Mouse (Mus musculus) midbrain, postnatal 0 days (tissue): ENCODE data around the gene Nubp1. TPM values are rescaled to one million over a fixed set of nuclear protein-coding genes. Genes with fewer than 3 reads are reported as not detected.

Experiments used
- ATAC-seq: fragments of 200-750 bp; cut with Nextera tagmentation; 2 replicates; pipeline ENCODE4 v1.8.0; 2017; ENCODE audit warnings: moderate number of reproducible peaks, mild to moderate bottlenecking, moderate TSS enrichment, moderate library complexity; ENCODE audit not compliant: low FRiP score
- DNase-seq: peaks from one replicate; pipeline ENCODE4 v3.0.0-alpha.2; 2015; ENCODE audit warnings: low spot score
- H3K27ac ChIP-seq: fragments of 300-500 bp; sonication (generic); 2 replicates; pipeline ENCODE4 v1.5.1; 2014; ENCODE audit warnings: low read depth, mild to moderate bottlenecking, low read length, mixed read lengths
- H3K27me3 ChIP-seq: fragments of 300-500 bp; sonication (generic); 2 replicates; pipeline ENCODE4 v1.6.1; 2014; ENCODE audit warnings: low read length, control low read depth, mixed read lengths; ENCODE audit not compliant: insufficient read depth
- H3K36me3 ChIP-seq: fragments of 300-500 bp; sonication (generic); 2 replicates; pipeline ENCODE4 v1.6.1; 2014; ENCODE audit warnings: low read length, control low read depth, mixed read lengths; ENCODE audit not compliant: insufficient read depth
- H3K4me1 ChIP-seq: fragments of 300-500 bp; sonication (generic); 2 replicates; pipeline ENCODE4 v1.6.1; 2014; ENCODE audit warnings: mild to moderate bottlenecking, control low read depth, antibody characterized with exemption, low read length, mixed read lengths; ENCODE audit not compliant: insufficient read depth
- H3K4me2 ChIP-seq: fragments of 300-500 bp; sonication (generic); 2 replicates; pipeline ENCODE4 v1.6.1; 2014; ENCODE audit warnings: low read depth, mild to moderate bottlenecking, low read length, mixed read lengths; ENCODE audit not compliant: poor library complexity, severe bottlenecking
- H3K4me3 ChIP-seq: fragments of 300-500 bp; sonication (generic); 2 replicates; pipeline ENCODE4 v1.5.1; 2014; ENCODE audit warnings: low read depth, mild to moderate bottlenecking, low read length, moderate library complexity
- H3K9ac ChIP-seq: fragments of 300-500 bp; sonication (generic); replicated peaks from 2 replicates; pipeline ENCODE4 v1.6.1; 2014; ENCODE audit warnings: mild to moderate bottlenecking, low read length, moderate library complexity, mixed read lengths; ENCODE audit not compliant: poor library complexity, severe bottlenecking
- H3K9me3 ChIP-seq: fragments of 300-500 bp; sonication (generic); 2 replicates; pipeline ENCODE4 v1.6.1; 2016; ENCODE audit warnings: low read length, control low read depth
- CTCF ChIP-seq: IDR thresholded peaks from 2 replicates; pipeline ENCODE4 v1.5.1; 2016; ENCODE audit warnings: antibody characterized with exemption, mild to moderate bottlenecking
- WGBS: fragments of 180-500 bp; shearing (Covaris S2); extraction: QIAGEN DNeasy Blood & Tissue Kit; methylation state at CpG from one replicate; pipeline ENCODE4 v1.1.7; 2014; 5-methylcytosine and 5-hydroxymethylcytosine counted together
- polyA plus RNA-seq: library from polyadenylated mRNA; unstranded; fragments of >200 nt; fragmentation: Nextera tagmentation; extraction: Ambion mirVana; gene quantifications from 2 replicates; pipeline ENCODE4 v1.2.1, GENCODE M21; 2015
- total RNA-seq: library from RNA; depleted of rRNA; stranded (reverse); fragments of >200 nt; gene quantifications from 2 replicates; pipeline ENCODE4 v1.2.3, GENCODE M21; 2014

Gene Nubp1
- total and polyA plus RNA-seq, 2 experiments from 2014 or later = 33.0 to 36.1 TPM

DNA sequence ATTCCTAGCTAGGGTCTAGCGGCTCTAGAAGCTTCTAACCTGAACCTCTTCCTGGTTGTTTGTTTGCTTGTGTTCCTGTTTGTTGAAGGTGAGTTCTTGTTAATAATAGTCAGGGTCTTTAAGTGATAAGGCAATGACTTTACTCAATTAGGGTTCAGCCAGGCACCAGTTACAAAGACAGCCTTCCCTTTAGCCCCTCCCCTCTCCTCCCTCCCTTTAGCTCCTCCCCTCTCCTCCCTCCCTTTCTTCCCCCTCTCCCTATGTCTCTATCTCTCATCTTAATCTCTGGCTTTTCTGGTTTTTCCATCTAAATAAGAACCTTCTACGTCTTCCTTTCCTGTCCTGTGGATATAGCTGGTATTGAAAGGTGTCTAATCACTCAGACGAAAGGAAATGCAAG, 27.2 kb upstream of the Nubp1 start:
- no peak overlapping the region for H3K4me2 ChIP-seq
- ATAC-seq = no peak
- no peaks in the 10 kb centered on the region for H3K4me1 ChIP-seq
- no peaks in the 10 kb centered on the region for H3K27me3 ChIP-seq
- H3K9me3 ChIP-seq = no peaks in the 10 kb centered on the region
- no peaks in the 10 kb centered on the region for H3K36me3 ChIP-seq
- no peak overlapping the region for H3K4me3 ChIP-seq
- no peak for TF ChIP-seq CTCF
- no peak overlapping the region for H3K9ac ChIP-seq
- no peak overlapping the region for H3K27ac ChIP-seq
- DNase-seq = no peak
- 78% methylated on average over 3 of the region's 3 CpGs for WGBS

DNA sequence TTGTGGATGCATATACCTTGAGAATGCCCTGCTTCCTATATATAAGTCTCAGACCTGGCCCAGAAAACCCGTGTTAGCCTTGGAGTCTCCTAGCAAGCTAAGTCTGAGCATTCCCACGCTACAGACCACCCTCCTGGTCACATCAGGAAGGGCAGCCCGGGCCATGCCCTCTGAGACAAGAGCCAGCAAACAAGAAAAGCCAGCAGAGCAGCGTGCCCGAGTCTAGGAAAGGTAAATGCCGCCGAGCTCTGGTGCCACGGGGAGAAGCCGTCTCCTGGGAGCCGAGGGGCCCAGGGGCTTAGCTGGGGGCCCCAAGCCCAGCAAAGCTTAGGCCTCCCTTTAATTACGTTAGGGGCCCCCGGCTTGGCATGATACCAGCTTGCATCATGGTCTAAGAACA, 26.5 kb upstream of the Nubp1 start:
- Histone ChIP-seq H3K9ac (no peak overlapping the region), H3K27me3 (no peaks in the 10 kb centered on the region), H3K4me3 (no peak overlapping the region), H3K4me2 (no peak overlapping the region), H3K36me3 (no peaks in the 10 kb centered on the region), H3K4me1 (no peaks in the 10 kb centered on the region), H3K9me3 (no peaks in the 10 kb centered on the region), H3K27ac (no peak overlapping the region)
- TF ChIP-seq CTCF = no peak
- WGBS = 81% methylated on average over 12 of the region's 12 CpGs
- ATAC-seq = no peak
- DNase-seq = no peak

DNA sequence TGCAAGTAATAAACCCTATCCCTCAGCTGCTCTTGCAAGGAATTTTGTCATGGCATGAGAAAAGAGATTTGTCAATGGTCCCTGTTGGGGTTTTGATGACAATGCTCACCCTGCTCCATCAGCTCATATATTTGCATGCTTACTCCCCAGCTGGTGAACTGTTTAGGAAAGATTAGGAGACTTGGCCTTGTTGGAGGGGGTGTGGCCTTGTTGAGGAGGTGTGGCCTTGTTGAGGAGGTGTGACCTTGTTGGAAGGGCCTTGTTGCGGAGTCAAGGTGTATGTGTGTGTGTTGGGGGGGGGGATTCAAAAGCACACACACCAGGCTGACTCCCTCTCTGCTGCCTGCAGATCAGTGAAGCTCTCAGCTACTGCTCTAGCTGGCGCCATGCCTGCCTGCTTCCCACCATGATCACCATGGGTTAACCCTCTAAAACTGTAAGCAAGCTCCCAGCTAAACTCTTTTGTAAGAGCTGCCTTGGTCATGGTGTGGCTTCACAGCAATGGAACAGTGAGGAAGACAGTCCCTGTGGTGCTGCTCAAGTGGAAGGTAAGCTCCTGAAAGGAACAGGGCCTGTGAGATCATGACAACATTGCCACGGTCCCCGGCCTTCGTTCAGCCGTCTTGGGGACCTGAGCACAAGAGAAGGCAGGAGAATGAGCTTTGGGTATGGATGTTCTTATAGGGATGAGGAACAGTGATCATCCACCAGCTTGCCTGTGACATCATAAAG, 22.9 kb upstream of the Nubp1 start:
- WGBS = 87% methylated on average over 6 of the region's 6 CpGs
- Histone ChIP-seq H3K4me3 (no peak overlapping the region), H3K9me3 (no peaks in the 10 kb centered on the region), H3K4me1 (no peaks in the 10 kb centered on the region), H3K27ac (no peak overlapping the region), H3K27me3 (no peaks in the 10 kb centered on the region), H3K9ac (no peak overlapping the region), H3K4me2 (no peak overlapping the region), H3K36me3 (no peaks in the 10 kb centered on the region)
- ATAC-seq (no peak), DNase-seq (no peak)
- TF ChIP-seq CTCF = no peak

DNA sequence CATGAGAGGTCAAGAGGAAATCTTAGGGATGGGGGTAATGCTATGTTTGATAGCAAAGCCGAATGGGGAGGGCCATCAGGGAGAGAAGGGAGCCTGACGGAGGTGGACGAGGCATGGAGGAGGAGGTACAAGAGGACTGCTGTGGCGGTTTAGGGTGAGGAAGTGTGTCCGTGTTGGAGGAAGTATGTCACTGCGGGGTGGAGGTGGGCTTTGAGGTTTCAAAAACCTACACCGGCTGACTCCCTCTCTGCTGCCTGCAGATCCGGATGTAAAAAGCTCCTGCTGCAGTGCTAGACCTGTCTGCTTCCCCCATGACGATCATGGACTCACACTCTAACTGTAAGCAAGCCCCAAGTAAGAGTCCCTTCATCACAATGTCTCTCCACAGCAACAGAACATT, 19.2 kb upstream of the Nubp1 start:
- no peak for ATAC-seq
- no peaks in the 10 kb centered on the region for H3K4me1 ChIP-seq
- no peaks in the 10 kb centered on the region for H3K9me3 ChIP-seq
- DNase-seq = no peak
- H3K27ac ChIP-seq = no peak overlapping the region
- H3K27me3 ChIP-seq = no peaks in the 10 kb centered on the region
- H3K36me3 ChIP-seq = no peaks in the 10 kb centered on the region
- H3K4me2 ChIP-seq = no peak overlapping the region
- WGBS = 91% methylated on average over 9 of the region's 9 CpGs
- H3K4me3 ChIP-seq = no peak overlapping the region
- H3K9ac ChIP-seq = no peak overlapping the region
- TF ChIP-seq CTCF = no peak

DNA sequence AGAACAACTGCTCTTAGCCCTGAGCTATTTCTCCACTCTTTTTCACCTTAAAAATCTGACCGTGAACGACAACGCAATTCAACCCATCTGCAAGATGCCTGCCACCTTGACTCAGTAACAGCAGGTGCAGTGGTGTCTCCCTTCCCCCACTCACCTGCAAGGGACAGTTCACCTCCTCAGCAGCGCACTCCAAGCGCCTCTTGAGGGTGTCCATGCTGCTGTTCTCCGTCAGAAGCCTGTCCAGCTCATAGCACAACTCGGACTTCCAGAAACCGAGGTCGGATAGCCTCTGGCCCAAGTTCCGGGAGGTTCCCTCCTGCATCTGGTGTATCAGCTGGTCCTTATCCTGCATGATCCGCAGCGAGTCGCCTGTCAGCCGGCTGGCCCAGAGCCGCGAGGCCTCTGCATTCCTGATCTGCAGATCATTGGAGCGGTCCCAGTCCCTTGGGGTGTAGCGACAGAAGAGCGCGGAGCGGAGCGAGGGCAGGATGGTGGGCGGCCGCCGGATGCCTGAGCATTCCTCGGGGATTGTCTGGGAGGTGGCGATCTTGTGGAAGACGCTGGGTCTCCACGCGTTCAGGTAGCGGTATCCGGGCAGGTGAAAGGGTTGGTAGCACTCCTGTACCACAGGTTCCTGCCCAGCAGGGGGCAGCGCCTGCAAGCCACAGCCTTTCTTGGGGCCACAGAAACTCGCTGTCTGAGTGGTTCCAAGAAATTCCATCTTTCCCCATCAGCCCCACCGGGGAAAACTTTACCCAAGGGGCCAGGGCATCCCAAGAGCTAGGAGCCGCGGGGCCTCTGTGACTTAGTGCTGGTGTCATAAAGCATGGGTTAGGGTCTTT, 16.8 kb upstream of the Nubp1 start, which contains the start of gene Tekt5:
Gene Tekt5, minus strand, starts transcription at position 792 of the 842 bp plus-strand sequence.
- Histone ChIP-seq H3K9ac (peak within 1 kb of the TSS; percentile 63), H3K27ac (no peak within 1 kb of the TSS), H3K4me3 (peak within 1 kb of the TSS; percentile 43), H3K4me2 (peak within 1 kb of the TSS; percentile 66), H3K36me3 (no peaks in the 10 kb centered on the region), H3K9me3 (no peaks in the 10 kb centered on the region), H3K4me1 (no peaks in the 10 kb centered on the region), H3K27me3 (no peaks in the 10 kb centered on the region)
- DNase-seq = peak; percentile 67
- peak; percentile 60 for ATAC-seq
- TF ChIP-seq CTCF = peak; percentile 72
- 7% methylated on average over 36 of the region's 37 CpGs for WGBS

DNA sequence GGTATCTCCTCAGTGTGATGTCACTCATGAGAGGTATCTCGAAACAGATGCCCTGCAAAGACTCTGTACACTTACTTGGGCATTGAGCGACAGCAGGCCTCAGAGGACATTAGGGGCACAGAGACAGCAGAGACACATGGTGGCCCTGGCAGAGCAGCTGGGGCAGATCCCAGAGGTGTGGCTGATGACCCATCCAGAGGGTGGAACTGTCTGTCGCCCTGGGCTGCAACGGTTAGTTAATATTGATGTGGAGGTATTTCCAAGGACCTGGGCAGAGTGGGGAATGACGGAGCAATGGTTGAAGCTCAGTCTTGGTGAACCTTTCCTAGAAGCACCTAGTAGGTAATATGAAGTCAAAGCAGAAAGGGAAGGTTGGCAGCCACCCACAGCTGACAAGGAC, 13.0 kb upstream of the Nubp1 start:
- 75% methylated on average over 5 of the region's 5 CpGs for WGBS

More for the DNA sequence above, 13.0 kb upstream of the Nubp1 start:
- no peak for DNase-seq
- Histone ChIP-seq H3K4me1 (no peaks in the 10 kb centered on the region), H3K4me2 (no peak overlapping the region), H3K27me3 (no peaks in the 10 kb centered on the region), H3K9me3 (no peaks in the 10 kb centered on the region), H3K9ac (no peak overlapping the region), H3K4me3 (no peak overlapping the region), H3K36me3 (no peaks in the 10 kb centered on the region), H3K27ac (no peak overlapping the region)
- TF ChIP-seq CTCF = no peak
- no peak for ATAC-seq
